Mouse (Mus musculus): ENCODE data around the gene Baiap2. TPM values are rescaled to one million over a fixed set of nuclear protein-coding genes. Genes with fewer than 3 reads are reported as not detected.

The Baiap2 gene
- polyA plus RNA-seq, 1 experiment = 151 TPM

DNA sequence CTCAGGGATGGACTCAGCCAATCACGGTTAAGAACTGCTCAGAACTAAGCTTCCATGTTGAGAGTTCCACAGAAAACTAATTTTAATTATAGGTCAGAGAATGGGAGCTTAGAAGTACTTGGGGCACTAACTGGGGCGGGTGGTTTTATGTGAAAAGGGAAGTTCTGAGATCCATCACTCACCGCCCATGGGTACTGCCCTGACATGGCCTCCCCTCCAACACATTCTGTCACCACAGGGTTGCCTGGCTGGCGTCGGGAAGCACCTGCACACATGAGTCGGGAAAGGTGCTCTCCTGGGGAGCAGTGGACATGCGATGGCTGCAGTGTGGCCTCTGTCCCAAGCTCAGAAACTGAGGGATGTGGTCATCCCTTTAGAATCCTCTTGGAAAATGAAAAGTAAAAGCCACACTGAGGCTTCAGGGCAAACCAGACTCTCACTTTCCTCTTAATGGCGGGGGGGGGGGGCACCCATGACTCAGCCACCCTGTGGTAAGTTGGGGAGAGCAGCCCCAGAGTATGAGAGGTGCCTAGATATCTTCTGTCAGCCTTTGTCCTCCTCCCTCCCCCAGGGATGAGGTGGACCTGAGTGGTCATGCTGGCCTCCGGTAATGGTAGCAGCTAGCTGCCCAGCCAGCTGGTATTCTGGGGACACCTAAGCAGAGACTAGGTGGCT, 44.3 kb downstream of the Baiap2 start:
- Histone ChIP-seq H3K27ac (ENCODE audit: control insufficient read depth, insufficient read depth, low read depth, low read length) (no peak overlapping the region), H3K36me3 (ENCODE audit: control insufficient read depth, insufficient read depth, low read length) (no peaks in the 10 kb centered on the region; the same call in 1 of the 2 replicates), H3K4me1 (ENCODE audit: control insufficient read depth, insufficient read depth, low read length) (peaks cover 8% of the 10 kb centered on the region), H3K4me3 (ENCODE audit: control insufficient read depth, low read depth, low read length) (no peak overlapping the region), H3K27me3 (ENCODE audit: control insufficient read depth, insufficient read depth, low read length) (no peaks in the 10 kb centered on the region)
- TF ChIP-seq POLR2A (IDR thresholded peaks at IDR 0.05; ENCODE audit: control insufficient read depth, low read depth, low read length) (no peak), CTCF (IDR thresholded peaks at IDR 0.05; ENCODE audit: control insufficient read depth, insufficient read depth, insufficient replicate concordance, low read depth, low read length) (no peak)

- Histone ChIP-seq H3K27me3 (ENCODE audit: control insufficient read depth, insufficient read depth, low read length) (no peaks in the 10 kb centered on the region), H3K27ac (ENCODE audit: control insufficient read depth, insufficient read depth, low read depth, low read length) (no peak overlapping the region), H3K36me3 (ENCODE audit: control insufficient read depth, insufficient read depth, low read length) (no peaks in the 10 kb centered on the region; the same call in 1 of the 2 replicates), H3K4me3 (ENCODE audit: control insufficient read depth, low read depth, low read length) (no peak overlapping the region), H3K4me1 (ENCODE audit: control insufficient read depth, insufficient read depth, low read length) (peaks cover 8% of the 10 kb centered on the region)
- no peak for TF ChIP-seq POLR2A (IDR thresholded peaks at IDR 0.05; ENCODE audit: control insufficient read depth, low read depth, low read length)
- TF ChIP-seq CTCF (IDR thresholded peaks at IDR 0.05; ENCODE audit: control insufficient read depth, insufficient read depth, insufficient replicate concordance, low read depth, low read length) = no peak
These were observed 45.3 kb downstream of the Baiap2 start for GRCm38 (mm10) chr11:119987876-119988275.

- Histone ChIP-seq H3K4me3 (ENCODE audit: control insufficient read depth, low read depth, low read length) (no peak overlapping the region), H3K36me3 (ENCODE audit: control insufficient read depth, insufficient read depth, low read length) (no peaks in the 10 kb centered on the region; the same call in 1 of the 2 replicates), H3K4me1 (ENCODE audit: control insufficient read depth, insufficient read depth, low read length) (peaks cover 8% of the 10 kb centered on the region), H3K27ac (ENCODE audit: control insufficient read depth, insufficient read depth, low read depth, low read length) (no peak overlapping the region), H3K27me3 (ENCODE audit: control insufficient read depth, insufficient read depth, low read length) (no peaks in the 10 kb centered on the region)
- no peak for TF ChIP-seq POLR2A (IDR thresholded peaks at IDR 0.05; ENCODE audit: control insufficient read depth, low read depth, low read length)
- TF ChIP-seq CTCF (IDR thresholded peaks at IDR 0.05; ENCODE audit: control insufficient read depth, insufficient read depth, insufficient replicate concordance, low read depth, low read length) = no peak
These were observed 45.8 kb downstream of the Baiap2 start for GRCm38 (mm10) chr11:119988391-119988790.

- Histone ChIP-seq H3K4me3 (ENCODE audit: control insufficient read depth, low read depth, low read length) (no peak overlapping the region), H3K27me3 (ENCODE audit: control insufficient read depth, insufficient read depth, low read length) (no peaks in the 10 kb centered on the region), H3K36me3 (ENCODE audit: control insufficient read depth, insufficient read depth, low read length) (peaks cover 1% of the 10 kb centered on the region; the same call in 1 of the 2 replicates), H3K27ac (ENCODE audit: control insufficient read depth, insufficient read depth, low read depth, low read length) (no peak overlapping the region), H3K4me1 (ENCODE audit: control insufficient read depth, insufficient read depth, low read length) (peaks cover 8% of the 10 kb centered on the region)
- TF ChIP-seq CTCF (IDR thresholded peaks at IDR 0.05; ENCODE audit: control insufficient read depth, insufficient read depth, insufficient replicate concordance, low read depth, low read length) = no peak
- TF ChIP-seq POLR2A (IDR thresholded peaks at IDR 0.05; ENCODE audit: control insufficient read depth, low read depth, low read length) = no peak
These were observed 46.6 kb downstream of the Baiap2 start for GRCm38 (mm10) chr11:119989115-119989564.

DNA sequence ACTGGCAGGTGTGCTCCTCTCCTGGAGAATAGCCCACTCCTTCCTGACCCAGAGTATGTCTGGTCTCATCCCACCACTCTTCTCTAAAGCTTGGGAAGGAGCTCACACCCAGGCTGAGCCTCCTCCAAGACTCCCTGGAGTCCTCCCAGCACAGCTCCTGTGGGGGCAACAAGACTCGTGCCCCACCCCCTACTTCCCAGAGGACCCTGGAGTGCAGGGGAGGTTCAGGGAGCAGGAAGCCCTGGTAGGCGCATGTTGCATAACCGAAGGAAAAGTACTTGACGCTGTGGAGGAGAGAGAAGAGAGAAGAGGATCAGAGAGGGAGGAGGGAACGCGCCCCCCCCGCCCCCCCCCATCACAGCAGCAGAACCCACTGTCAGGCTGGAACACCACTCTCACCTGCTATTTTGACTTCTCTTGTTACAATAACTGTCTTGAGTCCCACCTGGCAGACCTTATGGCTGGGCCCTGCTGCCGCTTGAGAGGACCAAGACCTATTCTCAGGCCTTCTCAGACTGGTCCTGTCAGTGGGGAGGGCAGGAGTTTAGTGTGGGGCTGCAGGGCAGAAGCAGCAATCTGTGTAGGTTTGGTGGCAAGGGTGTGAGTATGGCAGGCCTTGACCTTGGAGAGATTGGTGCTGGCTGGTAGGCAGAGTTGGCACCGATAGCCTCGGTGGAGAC, 48.2 kb downstream of the Baiap2 start:
- no peak for TF ChIP-seq POLR2A (IDR thresholded peaks at IDR 0.05; ENCODE audit: control insufficient read depth, low read depth, low read length)
- TF ChIP-seq CTCF (IDR thresholded peaks at IDR 0.05; ENCODE audit: control insufficient read depth, insufficient read depth, insufficient replicate concordance, low read depth, low read length) = no peak
- Histone ChIP-seq H3K27me3 (ENCODE audit: control insufficient read depth, insufficient read depth, low read length) (no peaks in the 10 kb centered on the region), H3K27ac (ENCODE audit: control insufficient read depth, insufficient read depth, low read depth, low read length) (no peak overlapping the region), H3K4me3 (ENCODE audit: control insufficient read depth, low read depth, low read length) (no peak overlapping the region), H3K36me3 (ENCODE audit: control insufficient read depth, insufficient read depth, low read length) (peaks cover 1% of the 10 kb centered on the region), H3K4me1 (ENCODE audit: control insufficient read depth, insufficient read depth, low read length) (peaks cover 8% of the 10 kb centered on the region)

DNA sequence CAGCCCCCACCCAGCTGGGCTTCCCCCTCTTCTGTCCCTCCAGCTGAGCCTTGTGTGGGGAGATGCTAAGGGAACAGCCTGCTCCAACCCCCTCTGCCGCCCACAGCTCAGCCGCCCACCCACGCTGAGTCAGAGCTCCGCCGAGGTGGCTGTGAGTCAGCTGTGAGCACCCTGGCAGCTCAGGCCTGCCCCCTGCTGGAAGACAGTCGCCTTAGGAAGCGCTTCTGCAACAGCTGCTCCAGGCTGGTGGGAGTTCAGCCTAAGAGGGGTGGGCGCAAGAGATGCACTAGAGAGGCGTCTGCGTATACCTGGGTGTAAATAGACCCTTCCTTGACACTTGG, 48.7 kb downstream of the Baiap2 start:
- Histone ChIP-seq H3K36me3 (ENCODE audit: control insufficient read depth, insufficient read depth, low read length) (peaks cover 1% of the 10 kb centered on the region), H3K4me1 (ENCODE audit: control insufficient read depth, insufficient read depth, low read length) (peaks cover 8% of the 10 kb centered on the region), H3K27ac (ENCODE audit: control insufficient read depth, insufficient read depth, low read depth, low read length) (no peak overlapping the region), H3K27me3 (ENCODE audit: control insufficient read depth, insufficient read depth, low read length) (no peaks in the 10 kb centered on the region), H3K4me3 (ENCODE audit: control insufficient read depth, low read depth, low read length) (no peak overlapping the region)
- TF ChIP-seq POLR2A (IDR thresholded peaks at IDR 0.05; ENCODE audit: control insufficient read depth, low read depth, low read length) (no peak), CTCF (IDR thresholded peaks at IDR 0.05; ENCODE audit: control insufficient read depth, insufficient read depth, insufficient replicate concordance, low read depth, low read length) (peak; percentile 72)

DNA sequence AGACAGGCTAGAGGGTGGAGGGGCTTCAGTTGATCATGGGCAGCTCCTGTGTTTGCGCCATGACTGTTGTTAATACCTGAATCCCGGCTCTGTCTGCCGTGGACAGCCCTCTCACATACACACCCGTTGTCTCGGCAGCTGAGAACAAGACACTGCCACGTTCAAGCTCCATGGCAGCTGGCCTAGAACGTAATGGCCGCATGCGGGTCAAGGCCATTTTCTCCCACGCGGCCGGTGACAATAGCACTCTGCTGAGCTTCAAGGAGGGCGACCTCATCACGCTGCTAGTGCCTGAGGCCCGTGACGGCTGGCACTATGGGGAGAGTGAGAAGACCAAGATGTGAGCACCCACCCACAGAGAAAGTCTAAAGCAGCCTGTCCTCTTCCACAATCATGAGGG, 54.8 kb downstream of the Baiap2 start:
- Histone ChIP-seq H3K36me3 (ENCODE audit: control insufficient read depth, insufficient read depth, low read length) (peaks cover 11% of the 10 kb centered on the region), H3K4me1 (ENCODE audit: control insufficient read depth, insufficient read depth, low read length) (no peaks in the 10 kb centered on the region; the same call in 1 of the 2 replicates), H3K4me3 (ENCODE audit: control insufficient read depth, low read depth, low read length) (no peak overlapping the region), H3K27ac (ENCODE audit: control insufficient read depth, insufficient read depth, low read depth, low read length) (no peak overlapping the region), H3K27me3 (ENCODE audit: control insufficient read depth, insufficient read depth, low read length) (no peaks in the 10 kb centered on the region)
- TF ChIP-seq CTCF (IDR thresholded peaks at IDR 0.05; ENCODE audit: control insufficient read depth, insufficient read depth, insufficient replicate concordance, low read depth, low read length) = no peak
- no peak for TF ChIP-seq POLR2A (IDR thresholded peaks at IDR 0.05; ENCODE audit: control insufficient read depth, low read depth, low read length)

All from testis, adult 2 months (tissue).